Mouse (Mus musculus): ENCODE results near the gene Cnn2. TPM values are rescaled to one million over a fixed set of nuclear protein-coding genes. Genes with fewer than 3 reads are reported as not detected.

The Cnn2 gene
- total and polyA plus RNA-seq, 2 experiments from 2014 or later = 16.4 to 17.2 TPM

- H3K27ac ChIP-seq = peak overlapping the region; percentile 97
- DNase-seq (ENCODE audit: low spot score) (peak; percentile 66), ATAC-seq (no peak)
- H3K9ac ChIP-seq (replicated peaks; ENCODE audit: low read length) = peak overlapping the region; percentile 87
- peak overlapping the region; percentile 68 for H3K4me2 ChIP-seq (ENCODE audit: low read depth, low read length)
- under 1% methylated on average over 14 of the region's 21 CpGs for WGBS
- peaks cover 21% of the 10 kb centered on the region for H3K4me1 ChIP-seq (ENCODE audit: insufficient read depth, low read length)
- no peak for TF ChIP-seq CTCF (IDR thresholded peaks at IDR 0.05; ENCODE audit: low read depth)
- H3K4me3 ChIP-seq (ENCODE audit: low read length) = peak overlapping the region; percentile 68
- peaks cover 5% of the 10 kb centered on the region; the same call in 1 of the 2 replicates for H3K36me3 ChIP-seq (ENCODE audit: insufficient read depth, low read length)
- no peaks in the 10 kb centered on the region for H3K9me3 ChIP-seq (ENCODE audit: low read length)
- peaks cover 7% of the 10 kb centered on the region; the same call in 1 of the 2 replicates for H3K27me3 ChIP-seq (ENCODE audit: insufficient read depth, low read length)
These were observed 4.7 kb upstream of the Cnn2 start for GRCm38 (mm10) chr10:79983670-79984069.

GRCm38 (mm10) chr10:79984195-79984816, 4.1 kb upstream of the Cnn2 start, which contains the start of gene Tmem259:
TSS of gene Tmem259 (minus strand) at chr10:79984330.
- peak; percentile 86 for TF ChIP-seq CTCF (IDR thresholded peaks at IDR 0.05; ENCODE audit: low read depth)
- ATAC-seq (peak; percentile 85), DNase-seq (ENCODE audit: low spot score) (peak; percentile 96)
- peak within 1 kb of the TSS; percentile 68 for H3K4me2 ChIP-seq (ENCODE audit: low read depth, low read length)
- H3K36me3 ChIP-seq (ENCODE audit: insufficient read depth, low read length) = no peaks in the 10 kb centered on the region; the same call in 1 of the 2 replicates
- peaks cover 13% of the 10 kb centered on the region for H3K27me3 ChIP-seq (ENCODE audit: insufficient read depth, low read length)
- no peaks in the 10 kb centered on the region for H3K9me3 ChIP-seq (ENCODE audit: low read length)
- peak within 1 kb of the TSS; percentile 97 for H3K27ac ChIP-seq
- H3K4me1 ChIP-seq (ENCODE audit: insufficient read depth, low read length) = peaks cover 21% of the 10 kb centered on the region
- H3K9ac ChIP-seq (replicated peaks; ENCODE audit: low read length) = peak within 1 kb of the TSS; percentile 87
- peak within 1 kb of the TSS; percentile 68 for H3K4me3 ChIP-seq (ENCODE audit: low read length)
- 2% methylated on average over 43 of the region's 49 CpGs for WGBS

DNA sequence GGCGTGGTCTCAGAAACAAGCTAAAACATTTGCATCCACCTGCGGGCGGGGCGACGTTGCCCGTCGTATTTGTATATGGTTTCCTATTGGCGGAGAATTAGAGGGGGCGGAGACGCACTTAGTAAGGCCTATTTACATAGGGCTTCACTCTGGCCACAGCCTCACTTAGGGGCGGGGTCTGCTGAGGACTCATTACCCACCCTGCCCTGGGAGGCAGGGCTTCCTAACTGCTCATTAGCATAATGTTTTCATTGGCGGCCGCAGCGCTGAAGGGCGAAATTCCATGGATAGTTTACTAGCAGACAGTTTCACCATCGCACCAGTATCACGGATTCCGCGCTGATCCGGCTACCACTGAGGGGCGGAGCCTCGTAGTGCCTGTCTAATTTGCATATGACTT, 3.5 kb upstream of the Cnn2 start:
- peaks cover 19% of the 10 kb centered on the region for H3K27me3 ChIP-seq (ENCODE audit: insufficient read depth, low read length)
- H3K9me3 ChIP-seq (ENCODE audit: low read length) = no peaks in the 10 kb centered on the region
- H3K4me2 ChIP-seq (ENCODE audit: low read depth, low read length) = peak overlapping the region; percentile 68
- H3K9ac ChIP-seq (replicated peaks; ENCODE audit: low read length) = peak overlapping the region; percentile 87
- no peak for TF ChIP-seq CTCF (IDR thresholded peaks at IDR 0.05; ENCODE audit: low read depth)
- H3K4me3 ChIP-seq (ENCODE audit: low read length) = peak overlapping the region; percentile 68
- H3K36me3 ChIP-seq (ENCODE audit: insufficient read depth, low read length) = no peaks in the 10 kb centered on the region
- ATAC-seq = peak; percentile 95
- H3K27ac ChIP-seq = peak overlapping the region; percentile 97
- peak; percentile 99 for DNase-seq (ENCODE audit: low spot score)
- peaks cover 21% of the 10 kb centered on the region for H3K4me1 ChIP-seq (ENCODE audit: insufficient read depth, low read length)
- under 1% methylated on average over 22 of the region's 22 CpGs for WGBS

DNA sequence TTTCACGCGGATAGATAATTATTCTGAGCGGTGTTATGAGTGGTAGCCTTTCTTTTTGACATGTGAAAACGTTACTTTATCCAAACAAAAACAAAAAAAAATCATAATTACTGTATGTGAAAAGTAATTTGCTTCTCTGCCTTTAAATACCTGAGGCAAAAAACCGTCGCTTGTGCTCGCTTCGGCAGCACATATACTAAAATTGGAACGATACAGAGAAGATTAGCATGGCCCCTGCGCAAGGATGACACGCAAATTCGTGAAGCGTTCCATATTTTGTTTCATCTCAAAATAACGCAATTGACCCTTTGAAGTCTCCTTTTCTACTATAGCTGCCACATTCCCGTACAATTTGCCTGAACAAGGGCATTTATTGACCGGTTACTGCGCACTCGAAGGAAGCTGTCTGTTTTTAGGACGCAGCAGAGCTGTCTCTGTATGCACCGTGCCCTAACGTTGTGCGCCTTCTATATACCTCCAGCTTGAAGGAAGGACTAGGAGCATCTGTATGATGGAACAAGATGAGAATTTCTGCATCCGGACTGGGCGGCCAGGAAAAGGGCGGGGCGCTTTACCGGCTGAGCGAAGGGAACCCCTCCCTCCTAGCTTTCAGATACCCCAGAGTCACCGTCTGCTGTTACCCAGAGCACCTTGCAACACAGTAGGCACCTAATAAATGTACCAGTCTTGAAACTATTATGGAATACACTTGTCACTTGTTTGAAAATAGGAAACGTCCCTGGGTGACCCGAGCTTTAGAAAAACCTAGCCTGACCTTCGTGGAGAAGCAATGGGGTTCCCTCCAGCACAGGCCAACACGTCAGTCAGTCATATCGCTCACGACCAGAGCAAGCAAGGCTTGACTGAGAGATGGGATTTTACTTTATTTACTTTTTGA, 2.8 kb upstream of the Cnn2 start:
- no peaks in the 10 kb centered on the region for H3K36me3 ChIP-seq (ENCODE audit: insufficient read depth, low read length)
- no peaks in the 10 kb centered on the region for H3K9me3 ChIP-seq (ENCODE audit: low read length)
- peak overlapping the region; percentile 87 for H3K9ac ChIP-seq (replicated peaks; ENCODE audit: low read length)
- peak overlapping the region; percentile 97 for H3K27ac ChIP-seq
- DNase-seq (ENCODE audit: low spot score) (peak; percentile 77), ATAC-seq (no peak)
- peak overlapping the region; percentile 68 for H3K4me2 ChIP-seq (ENCODE audit: low read depth, low read length)
- WGBS = 2% methylated on average over 35 of the region's 35 CpGs
- H3K27me3 ChIP-seq (ENCODE audit: insufficient read depth, low read length) = peaks cover 22% of the 10 kb centered on the region
- peak overlapping the region; percentile 68 for H3K4me3 ChIP-seq (ENCODE audit: low read length)
- peaks cover 21% of the 10 kb centered on the region for H3K4me1 ChIP-seq (ENCODE audit: insufficient read depth, low read length)
- no peak for TF ChIP-seq CTCF (IDR thresholded peaks at IDR 0.05; ENCODE audit: low read depth)

DNA sequence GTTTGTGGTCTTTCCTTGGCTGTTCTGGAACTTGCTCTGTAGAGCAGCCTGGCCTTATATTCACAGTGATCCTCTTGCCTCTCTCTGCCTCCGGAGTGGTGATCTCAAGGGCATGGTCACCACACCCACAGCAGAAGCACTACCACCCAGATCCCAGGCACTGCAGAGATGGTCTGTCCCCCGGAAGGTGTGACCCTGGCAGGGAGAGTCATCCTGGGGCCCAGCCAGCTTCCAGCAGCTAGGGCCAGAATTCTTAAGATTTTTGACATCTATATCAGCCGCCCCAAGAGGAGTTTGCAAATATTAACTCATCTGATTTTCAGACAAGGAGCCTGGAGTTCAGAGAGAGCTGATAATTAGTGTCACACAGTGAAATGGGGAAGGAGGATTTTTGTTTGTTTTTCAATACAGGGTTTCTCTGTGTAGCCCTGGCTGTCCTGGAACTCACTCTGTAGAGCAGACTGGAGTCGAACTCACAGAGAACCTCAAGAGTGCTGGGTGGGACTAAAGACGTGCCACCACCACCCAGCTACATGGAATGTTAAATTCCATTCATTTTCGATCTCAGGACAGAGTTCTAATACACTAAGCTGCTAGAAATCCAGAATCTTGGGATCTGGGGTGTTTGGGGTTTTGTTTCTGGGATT, 2.0 kb upstream of the Cnn2 start:
- no peak for ATAC-seq

DNA sequence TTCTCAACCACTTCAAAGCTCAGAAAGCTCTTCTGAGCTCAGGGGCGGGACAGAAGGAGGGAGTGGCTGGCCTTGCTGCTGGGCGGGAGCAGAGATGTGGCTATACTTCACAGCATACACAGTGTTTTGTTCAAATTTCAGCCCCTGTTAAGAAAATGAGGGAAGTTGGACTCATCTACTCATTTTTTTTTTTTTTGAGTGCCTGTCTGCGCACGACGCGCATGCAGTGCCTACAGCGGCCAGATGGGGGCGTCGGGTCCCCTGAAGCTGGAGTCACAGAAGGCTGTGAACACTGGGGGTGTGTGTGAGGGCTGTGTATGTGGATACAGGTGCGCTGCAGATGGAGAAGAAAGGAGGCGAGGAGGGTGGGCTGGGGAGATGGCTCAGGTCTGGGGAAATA, 1.4 kb upstream of the Cnn2 start:
- H3K27me3 ChIP-seq (ENCODE audit: insufficient read depth, low read length) = peaks cover 22% of the 10 kb centered on the region
- H3K27ac ChIP-seq = peak overlapping the region; percentile 97
- H3K9ac ChIP-seq (replicated peaks; ENCODE audit: low read length) = no peak overlapping the region
- 0 out of 2 replicates have a peak overlapping the region, but pooled peaks have one; percentile 4 for H3K4me3 ChIP-seq (ENCODE audit: low read length)
- 2% methylated on average over 11 of the region's 11 CpGs for WGBS
- H3K4me1 ChIP-seq (ENCODE audit: insufficient read depth, low read length) = peaks cover 19% of the 10 kb centered on the region
- no peaks in the 10 kb centered on the region for H3K36me3 ChIP-seq (ENCODE audit: insufficient read depth, low read length)
- no peak for ATAC-seq
- DNase-seq (ENCODE audit: low spot score) = peak; percentile 90
- peak; percentile 90 for TF ChIP-seq CTCF (IDR thresholded peaks at IDR 0.05; ENCODE audit: low read depth)
- peak overlapping the region; percentile 68 for H3K4me2 ChIP-seq (ENCODE audit: low read depth, low read length)
- no peaks in the 10 kb centered on the region for H3K9me3 ChIP-seq (ENCODE audit: low read length)

More for the DNA sequence above, 2.0 kb upstream of the Cnn2 start:
- no peaks in the 10 kb centered on the region for H3K36me3 ChIP-seq (ENCODE audit: insufficient read depth, low read length)
- peak overlapping the region; percentile 68 for H3K4me2 ChIP-seq (ENCODE audit: low read depth, low read length)
- 41% methylated on average over 6 of the region's 6 CpGs for WGBS
- H3K4me1 ChIP-seq (ENCODE audit: insufficient read depth, low read length) = peaks cover 21% of the 10 kb centered on the region
- peak overlapping the region; percentile 87; the same call in 1 of the 2 replicates for H3K9ac ChIP-seq (replicated peaks; ENCODE audit: low read length)
- H3K4me3 ChIP-seq (ENCODE audit: low read length) = peak overlapping the region; percentile 68
- TF ChIP-seq CTCF (IDR thresholded peaks at IDR 0.05; ENCODE audit: low read depth) = no peak
- DNase-seq (ENCODE audit: low spot score) = no peak
- H3K9me3 ChIP-seq (ENCODE audit: low read length) = no peaks in the 10 kb centered on the region
- peak overlapping the region; percentile 97 for H3K27ac ChIP-seq
- H3K27me3 ChIP-seq (ENCODE audit: insufficient read depth, low read length) = peaks cover 22% of the 10 kb centered on the region

Measured in hindbrain, postnatal 0 days (tissue).